25 mouse cellular contexts compared by ENCODE assay signal in genomic region chr19:53199711-53200110, GRCm38 (mm10). TPM values are rescaled to one million over a fixed set of nuclear protein-coding genes. Genes with fewer than 3 reads are reported as not detected.
DNase-seq lines count a peak whose midpoint lies in the region; ATAC-seq and TF ChIP-seq lines count a peak whose summit lies in the region.
"Had no signal": no experiment of that assay in that cellular context is flagged by ENCODE, and none has a peak within 500 bp of the region (broad histone marks: within the 10 kb centered on the region; RNA-seq: fewer than 3 reads in every experiment).

No protein-coding gene starts in this region.

- peaks cover 31% of the 10 kb centered on the region for H3K36me3 ChIP-seq in heart, adult 2 months (ENCODE audit: control insufficient read depth, insufficient read depth, low read length)
- no peaks in the 10 kb centered on the region for H3K36me3 ChIP-seq in liver, adult 2 months (ENCODE audit: control insufficient read depth, insufficient read depth, low read length)
- H3K36me3 ChIP-seq in spleen, adult 2 months (ENCODE audit: control insufficient read depth, insufficient read depth, low read length): peaks cover 12% of the 10 kb centered on the region
- peaks cover 6% of the 10 kb centered on the region for H3K36me3 ChIP-seq in liver, postnatal 0 days (replicated peaks; ENCODE audit: insufficient read depth, low read length)
- H3K36me3 ChIP-seq: hindbrain, embryonic 13.5 days; midbrain, embryonic 12.5 days; neural tube, embryonic 12.5 days had no signal

- no peak overlapping the region for H3K9ac ChIP-seq in heart, adult 2 months (ENCODE audit: low read depth, low read length)
- H3K9ac ChIP-seq in liver, adult 2 months (ENCODE audit: low read depth, low read length): no peak overlapping the region; the same call in 1 of the 2 replicates
- no peak overlapping the region for H3K9ac ChIP-seq in liver, postnatal 0 days (replicated peaks)
- H3K9ac ChIP-seq: embryonic facial prominence, embryonic 12.5 days; hindbrain, embryonic 13.5 days; liver, embryonic 14.5 days; midbrain, embryonic 12.5 days; neural tube, embryonic 12.5 days had no signal

- H3K4me2 ChIP-seq in liver, postnatal 0 days (ENCODE audit: low read depth, low read length): no peak overlapping the region
- H3K4me2 ChIP-seq: embryonic facial prominence, embryonic 12.5 days; heart, embryonic 11.5 days; hindbrain, embryonic 13.5 days; midbrain, embryonic 12.5 days; neural tube, embryonic 12.5 days had no signal

- no peak for ATAC-seq in liver, postnatal 0 days
- ATAC-seq: forebrain, embryonic 14.5 days; intestine, embryonic 16.5 days had no signal

- intact Hi-C loops in heart, adult 2 months (cut with DNase I): loop anchor here (5.0 kb wide), 2 partner anchors 57 to 113 kb away; partner anchors contain the start of genes Add3 and Mxi1

- H3K9me3 ChIP-seq in liver, postnatal 0 days (ENCODE audit: low read length): no peaks in the 10 kb centered on the region
- H3K9me3 ChIP-seq: embryonic facial prominence, embryonic 12.5 days; hindbrain, embryonic 13.5 days; midbrain, embryonic 12.5 days; neural tube, embryonic 12.5 days had no signal

- H3K79me2 ChIP-seq in heart, adult 2 months (replicated peaks; ENCODE audit: control insufficient read depth, insufficient read depth, low read length): peaks cover 5% of the 10 kb centered on the region
- H3K79me2 ChIP-seq in liver, adult 2 months (ENCODE audit: control insufficient read depth, insufficient read depth, low read length): peaks cover 2% of the 10 kb centered on the region; the same call in 1 of the 2 replicates

- no peak for DNase-seq in heart, adult 2 months
- no peak for DNase-seq in heart, adult 9 months (ENCODE audit: low spot score in 2 of 2)
- no peak for DNase-seq in liver, adult 2 months (ENCODE audit: extremely low read depth, low read depth, low spot score)
- no peak for DNase-seq in liver
- DNase-seq in spleen, adult 2 months (ENCODE audit: low read depth in 1 of 2, low spot score in 2 of 2): no peak
- DNase-seq in spleen, postnatal 10 days (ENCODE audit: low spot score in 2 of 2): no peak
- DNase-seq in liver, postnatal 0 days: no peak
- DNase-seq in right cerebral cortex, adult 18-20 months: no peak
- DNase-seq: cerebellum, adult 9-10 months; cerebellum, postnatal 36 days; embryo, embryonic 11 days; heart, postnatal 36 days; kidney, adult 9 months; kidney, postnatal 10 days; layer of hippocampus, adult 9-11 months; right cerebral cortex, postnatal 4 days had no signal

- no peaks in the 10 kb centered on the region for H3K27me3 ChIP-seq in heart, adult 2 months (ENCODE audit: control insufficient read depth, insufficient read depth, low read length)
- H3K27me3 ChIP-seq in liver, adult 2 months (ENCODE audit: control insufficient read depth, insufficient read depth, low read length): no peaks in the 10 kb centered on the region
- no peaks in the 10 kb centered on the region for H3K27me3 ChIP-seq in spleen, adult 2 months (ENCODE audit: control insufficient read depth, insufficient read depth, low read length)
- no peaks in the 10 kb centered on the region for H3K27me3 ChIP-seq in liver, postnatal 0 days (ENCODE audit: insufficient read depth, low read length)
- H3K27me3 ChIP-seq: embryonic facial prominence, embryonic 12.5 days; hindbrain, embryonic 13.5 days; midbrain, embryonic 12.5 days; neural tube, embryonic 12.5 days had no signal

- TF ChIP-seq EP300 in heart, adult 2 months (IDR thresholded peaks at IDR 0.05; ENCODE audit: insufficient read depth, low read depth, low read length): no peak
- TF ChIP-seq EP300 in liver, postnatal 0 days (IDR thresholded peaks at IDR 0.05; ENCODE audit: low read depth): no peak

- H3K4me1 ChIP-seq in heart, adult 2 months (ENCODE audit: control insufficient read depth, insufficient read depth, low read length): peaks cover 20% of the 10 kb centered on the region
- H3K4me1 ChIP-seq in liver, adult 2 months (ENCODE audit: control insufficient read depth, insufficient read depth, low read length): peaks cover 4% of the 10 kb centered on the region; the same call in 1 of the 2 replicates
- H3K4me1 ChIP-seq in spleen, adult 2 months (ENCODE audit: control insufficient read depth, insufficient read depth, insufficient read length): peaks cover 9% of the 10 kb centered on the region; the same call in 1 of the 2 replicates
- peaks cover 8% of the 10 kb centered on the region for H3K4me1 ChIP-seq in liver, postnatal 0 days (ENCODE audit: insufficient read depth)
- H3K4me1 ChIP-seq: embryonic facial prominence, embryonic 12.5 days had no signal

- no peak overlapping the region for H3K4me3 ChIP-seq in heart, adult 2 months
- no peak overlapping the region for H3K4me3 ChIP-seq in liver, adult 2 months (ENCODE audit: insufficient read depth, low read depth, low read length)
- H3K4me3 ChIP-seq in spleen, adult 2 months (ENCODE audit: extremely low read depth, insufficient read depth, insufficient read length): no peak overlapping the region
- no peak overlapping the region for H3K4me3 ChIP-seq in liver, postnatal 0 days (ENCODE audit: low read depth, low read length)
- H3K4me3 ChIP-seq: embryonic facial prominence, embryonic 12.5 days; hindbrain, embryonic 13.5 days; midbrain, embryonic 12.5 days; myocyte; neural tube, embryonic 12.5 days had no signal

- no peak for TF ChIP-seq CTCF in heart, adult 2 months (IDR thresholded peaks at IDR 0.05)
- no peak for TF ChIP-seq CTCF in liver, adult 2 months (IDR thresholded peaks at IDR 0.05; ENCODE audit: low read depth, low read length)
- TF ChIP-seq CTCF in spleen, adult 2 months (IDR thresholded peaks at IDR 0.05; ENCODE audit: extremely low read depth, insufficient read depth, insufficient read length, insufficient replicate concordance): no peak
- TF ChIP-seq CTCF in liver, postnatal 0 days (IDR thresholded peaks at IDR 0.05; ENCODE audit: low read depth): no peak

- H3K27ac ChIP-seq in heart, adult 2 months: peak overlapping the region; percentile 63
- H3K27ac ChIP-seq in liver, adult 2 months (replicated peaks; ENCODE audit: insufficient read depth, low read depth, low read length): peak overlapping the region; percentile 61
- 0 out of 2 replicates have a peak overlapping the region, but pooled peaks have one; percentile 8 for H3K27ac ChIP-seq in spleen, adult 2 months (ENCODE audit: insufficient read depth, low read length)
- 0 out of 2 replicates have a peak overlapping the region, but pooled peaks have one; percentile 18 for H3K27ac ChIP-seq in liver, postnatal 0 days (ENCODE audit: low read depth)
- H3K27ac ChIP-seq: embryonic facial prominence, embryonic 12.5 days; hindbrain, embryonic 13.5 days; liver, embryonic 14.5 days; midbrain, embryonic 12.5 days; neural tube, embryonic 12.5 days had no signal

- TF ChIP-seq POLR2A in heart, adult 2 months (IDR thresholded peaks at IDR 0.05; ENCODE audit: insufficient read depth, low read depth, low read length): no peak
- TF ChIP-seq POLR2A in liver, adult 2 months (IDR thresholded peaks at IDR 0.05; ENCODE audit: extremely low read depth, insufficient read depth, low read length): no peak
- no peak for TF ChIP-seq POLR2A in spleen, adult 2 months (IDR thresholded peaks at IDR 0.05; ENCODE audit: low read depth, low read length)

- 88% methylated on average over 9 of the region's 9 CpGs for WGBS in heart, adult 2 months
- WGBS in liver, adult 2 months: 90% methylated on average over 9 of the region's 9 CpGs
- 89% methylated on average over 9 of the region's 9 CpGs for WGBS in spleen, adult 2 months
- WGBS in liver, postnatal 0 days (ENCODE audit: insufficient replicate concordance): 89% methylated on average over 9 of the region's 9 CpGs

RNA-seq across cellular contexts. Expression of gene Add3, which starts 59.5 kb away (rescaled TPM):
- 10 to 100 TPM; 38.9 to 50.5 TPM for total RNA-seq in heart, adult 2 months (2021)
- polyA plus RNA-seq in heart, adult 2 months (2012; rRNA removed): 25.2 and 44.5 TPM in 2 replicates
- 10.9 and 12.1 TPM in 2 replicates for total RNA-seq in liver, adult 2 months (2014; rRNA removed)
- 4.0 and 4.3 TPM in 2 replicates for polyA plus RNA-seq in liver, adult 2 months (2012; rRNA removed)
- 40.6 and 45.1 TPM in 2 replicates for polyA plus RNA-seq in spleen, adult 2 months (2012; rRNA removed)
- polyA plus RNA-seq in liver, postnatal 0 days (2015; fragmentation: Nextera tagmentation; extraction: Ambion mirVana): 17.5 and 21.4 TPM in 2 replicates

Comparison
In these comparisons a context has a peak if more than half of its experiments do, and no peak if none do; other contexts are left out.
1. H3K27ac ChIP-seq: peak in every context shown above with its lines; median percentile 63 in heart, adult 2 months; 61 in liver, adult 2 months; 18 in liver, postnatal 0 days; 8 in spleen, adult 2 months.